Mouse (Mus musculus) embryo, embryonic 9.5 days (tissue): ENCODE measurements around the gene Mrpl9.

Experiments used
- DNase-seq: peaks from one replicate; pipeline ENCODE4 v3.0.0-alpha.2; 2017; ENCODE audit errors: extremely low spot score

The Mrpl9 gene

GRCm38 (mm10) chr3:94442951-94443596 is at the start of gene Mrpl9:
TSS of gene Mrpl9 (plus strand) at chr3:94443318.
- peak; percentile 96 for DNase-seq

GRCm38 (mm10) chr3:94396336-94396735 is 46.8 kb upstream of the Mrpl9 start:
- no peak for DNase-seq

- DNase-seq, result no peak
Measured at GRCm38 (mm10) chr3:94396851-94397250, 46.3 kb upstream of the Mrpl9 start.

- DNase-seq, result no peak
Measured at GRCm38 (mm10) chr3:94398217-94398616, 44.9 kb upstream of the Mrpl9 start, which contains the start of gene Lingo4. TSS of gene Lingo4 (plus strand) at chr3:94398517.

GRCm38 (mm10) chr3:94398943-94399481 is 44.1 kb upstream of the Mrpl9 start:
- DNase-seq, result peak; percentile 50

GRCm38 (mm10) chr3:94399663-94400310 is 43.3 kb upstream of the Mrpl9 start:
- no peak for DNase-seq

- no peak for DNase-seq
Measured at GRCm38 (mm10) chr3:94402451-94402850, 40.7 kb upstream of the Mrpl9 start.

- DNase-seq, result no peak
Measured at GRCm38 (mm10) chr3:94404366-94405054, 38.6 kb upstream of the Mrpl9 start.

GRCm38 (mm10) chr3:94405561-94405960 is 37.6 kb upstream of the Mrpl9 start:
- no peak for DNase-seq

GRCm38 (mm10) chr3:94412530-94412929 is 30.6 kb upstream of the Mrpl9 start:
- no peak for DNase-seq

- peak; percentile 94 for DNase-seq
Measured at GRCm38 (mm10) chr3:94413031-94413679, 30.0 kb upstream of the Mrpl9 start, which contains the start of gene Tdrkh. TSS of gene Tdrkh (plus strand) at chr3:94413273.

GRCm38 (mm10) chr3:94430980-94431379 is 12.1 kb upstream of the Mrpl9 start:
- DNase-seq, result no peak

- no peak for DNase-seq
Measured at GRCm38 (mm10) chr3:94434305-94434704, 8.8 kb upstream of the Mrpl9 start.

- DNase-seq, result no peak
Measured at GRCm38 (mm10) chr3:94436420-94436819, 6.7 kb upstream of the Mrpl9 start.

GRCm38 (mm10) chr3:94441182-94441581 is 1.9 kb upstream of the Mrpl9 start:
- DNase-seq, result no peak

GRCm38 (mm10) chr3:94443597-94443964 is 463 bp downstream of the Mrpl9 start, which contains the start of gene Oaz3:
TSS of gene Oaz3 (minus strand) at chr3:94443915.
- DNase-seq, result no peak

GRCm38 (mm10) chr3:94449377-94449776 is 6.3 kb downstream of the Mrpl9 start:
- no peak for DNase-seq

- peak; percentile 85 for DNase-seq
Measured at GRCm38 (mm10) chr3:94456529-94457000, 13.4 kb downstream of the Mrpl9 start.

- DNase-seq, result no peak
Measured at GRCm38 (mm10) chr3:94457055-94457454, 13.9 kb downstream of the Mrpl9 start.

GRCm38 (mm10) chr3:94459834-94460233 is 16.7 kb downstream of the Mrpl9 start:
- DNase-seq, result no peak

- peak; percentile 43 for DNase-seq
Measured at GRCm38 (mm10) chr3:94463926-94464578, 20.9 kb downstream of the Mrpl9 start.
